Mouse (Mus musculus) neural tube, embryonic 15.5 days (tissue): ENCODE data around the gene Fat2. TPM values are rescaled to one million over a fixed set of nuclear protein-coding genes. Genes with fewer than 3 reads are reported as not detected.

ENCODE experiments used
- ATAC-seq: fragments of 200-750 bp; cut with Nextera tagmentation; 2 replicates; pipeline ENCODE4 v1.8.0; 2017; ENCODE audit warnings: mild to moderate bottlenecking, moderate TSS enrichment, moderate library complexity; ENCODE audit not compliant: low FRiP score
- H3K27ac ChIP-seq: fragments of 300-500 bp; sonication (generic); replicated peaks from 2 replicates; pipeline ENCODE4 v1.5.1; 2015; ENCODE audit warnings: mild to moderate bottlenecking, inconsistent platforms
- H3K27me3 ChIP-seq: fragments of 300-500 bp; sonication (generic); replicated peaks from 2 replicates; pipeline ENCODE4 v1.6.1; 2015; ENCODE audit warnings: inconsistent platforms
- H3K36me3 ChIP-seq: fragments of 300-500 bp; sonication (generic); 2 replicates; pipeline ENCODE4 v1.6.1; 2015; ENCODE audit warnings: inconsistent platforms
- H3K4me1 ChIP-seq: fragments of 300-500 bp; sonication (generic); 2 replicates; pipeline ENCODE4 v1.6.1; 2015; ENCODE audit warnings: inconsistent platforms
- H3K4me2 ChIP-seq: fragments of 300-500 bp; sonication (generic); 2 replicates; pipeline ENCODE4 v1.6.1; 2015; ENCODE audit warnings: inconsistent platforms, mild to moderate bottlenecking, moderate library complexity
- H3K4me3 ChIP-seq: fragments of 300-500 bp; sonication (generic); replicated peaks from 2 replicates; pipeline ENCODE4 v1.5.1; 2015; ENCODE audit warnings: mild to moderate bottlenecking, inconsistent platforms
- H3K9ac ChIP-seq: fragments of 300-500 bp; sonication (generic); replicated peaks from 2 replicates; pipeline ENCODE4 v1.6.1; 2015; ENCODE audit warnings: mild to moderate bottlenecking, inconsistent platforms
- H3K9me3 ChIP-seq: fragments of 300-500 bp; sonication (generic); replicated peaks from 2 replicates; pipeline ENCODE4 v1.6.1; 2016; ENCODE audit warnings: inconsistent platforms
- WGBS: fragments of 180-500 bp; shearing (Covaris S2); methylation state at CpG from one replicate; pipeline ENCODE4 v1.1.7; 2015; ENCODE audit warnings: mixed read lengths; 5-methylcytosine and 5-hydroxymethylcytosine counted together
- polyA plus RNA-seq: library from polyadenylated mRNA; unstranded; fragments of >200 nt; fragmentation: Nextera tagmentation; extraction: Ambion mirVana; gene quantifications from 2 replicates; pipeline ENCODE4 v1.2.1, GENCODE M21; 2015

Gene Fat2
- polyA plus RNA-seq, 1 experiment from 2014 or later = 0.04 TPM

DNA sequence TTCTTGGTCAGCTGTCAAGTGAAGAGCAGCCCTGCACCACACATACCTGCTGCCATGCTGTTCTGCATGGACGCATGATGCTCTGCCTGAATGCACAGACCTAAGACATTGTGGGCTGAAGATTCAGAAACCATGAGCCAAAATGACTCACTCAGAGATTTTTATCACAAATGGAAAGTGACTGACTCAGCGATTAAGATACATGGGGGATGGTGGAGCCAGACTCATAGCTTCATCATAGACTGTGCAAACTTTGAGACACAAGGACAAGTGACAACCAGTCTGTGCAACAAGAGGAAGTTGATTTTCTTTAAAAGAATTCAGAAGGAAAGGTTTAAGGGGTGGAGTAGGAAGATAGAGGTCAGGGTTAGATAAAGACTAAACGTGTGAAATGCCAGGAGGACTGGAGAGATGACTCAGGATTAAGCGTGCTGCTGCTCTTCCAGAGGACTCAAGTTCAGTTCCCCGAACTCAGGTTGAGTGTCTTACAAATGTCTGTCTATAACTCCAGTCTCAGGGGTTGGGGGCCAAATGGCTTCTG, 46.4 kb downstream of the Fat2 start:
- Histone ChIP-seq H3K4me3 (no peak overlapping the region), H3K9ac (no peak overlapping the region), H3K36me3 (no peaks in the 10 kb centered on the region), H3K27ac (no peak overlapping the region), H3K27me3 (no peaks in the 10 kb centered on the region), H3K9me3 (no peaks in the 10 kb centered on the region), H3K4me2 (no peak overlapping the region), H3K4me1 (no peaks in the 10 kb centered on the region)
- ATAC-seq = no peak
- WGBS = 84% methylated on average over 5 of the region's 5 CpGs

- Histone ChIP-seq H3K27me3 (no peaks in the 10 kb centered on the region), H3K9ac (no peak overlapping the region), H3K9me3 (no peaks in the 10 kb centered on the region), H3K36me3 (no peaks in the 10 kb centered on the region), H3K27ac (no peak overlapping the region), H3K4me3 (no peak overlapping the region), H3K4me2 (no peak overlapping the region), H3K4me1 (no peaks in the 10 kb centered on the region)
- whole genome bisulfite sequencing = 89% methylated on average over 6 of the region's 6 CpGs
- no peak for ATAC-seq
Observed at GRCm38 (mm10) chr11:55274756-55275155, 61.6 kb downstream of the Fat2 start.

GRCm38 (mm10) chr11:55268580-55268979, 67.8 kb downstream of the Fat2 start:
- no peak overlapping the region for H3K4me2 ChIP-seq
- no peak overlapping the region for H3K4me3 ChIP-seq
- no peaks in the 10 kb centered on the region for H3K4me1 ChIP-seq
- H3K9ac ChIP-seq = no peak overlapping the region
- WGBS = 89% methylated on average over 6 of the region's 6 CpGs
- H3K36me3 ChIP-seq = no peaks in the 10 kb centered on the region
- no peaks in the 10 kb centered on the region for H3K9me3 ChIP-seq
- no peak overlapping the region for H3K27ac ChIP-seq
- H3K27me3 ChIP-seq = no peaks in the 10 kb centered on the region
- no peak for ATAC-seq

DNA sequence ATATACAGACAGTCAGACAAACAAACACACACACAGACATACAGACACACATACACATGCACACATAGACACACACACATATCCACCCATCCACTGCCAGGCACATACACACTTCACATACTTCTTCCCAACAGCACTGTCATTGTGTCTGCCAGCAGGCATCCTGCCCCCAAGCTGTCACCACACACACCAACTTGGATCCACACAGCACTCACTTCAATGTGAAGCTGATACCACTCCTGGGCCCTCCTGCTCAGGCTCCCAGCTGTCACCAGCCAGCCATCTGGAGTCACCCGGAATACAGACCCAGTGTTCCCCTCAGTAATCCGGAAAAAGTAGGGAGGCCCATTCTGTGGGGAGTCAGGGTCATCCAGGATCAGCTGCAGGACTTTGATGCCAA, 70.7 kb downstream of the Fat2 start:
- H3K4me3 ChIP-seq = no peak overlapping the region
- ATAC-seq = no peak
- no peaks in the 10 kb centered on the region for H3K4me1 ChIP-seq
- H3K9me3 ChIP-seq = no peaks in the 10 kb centered on the region
- H3K27me3 ChIP-seq = no peaks in the 10 kb centered on the region
- 64% methylated on average over 2 of the region's 2 CpGs for WGBS
- H3K4me2 ChIP-seq = no peak overlapping the region
- no peaks in the 10 kb centered on the region for H3K36me3 ChIP-seq
- H3K27ac ChIP-seq = no peak overlapping the region
- H3K9ac ChIP-seq = no peak overlapping the region

GRCm38 (mm10) chr11:55264318-55264717, 72.0 kb downstream of the Fat2 start:
- H3K36me3 ChIP-seq = no peaks in the 10 kb centered on the region
- no peaks in the 10 kb centered on the region for H3K4me1 ChIP-seq
- no peak for ATAC-seq
- no peak overlapping the region for H3K4me2 ChIP-seq
- no peak overlapping the region for H3K4me3 ChIP-seq
- no peaks in the 10 kb centered on the region for H3K27me3 ChIP-seq
- no peak overlapping the region for H3K9ac ChIP-seq
- H3K9me3 ChIP-seq = no peaks in the 10 kb centered on the region
- H3K27ac ChIP-seq = no peak overlapping the region
- WGBS = 93% methylated on average over 2 of the region's 2 CpGs

- Histone ChIP-seq H3K4me2 (no peak overlapping the region), H3K9ac (no peak overlapping the region), H3K27ac (no peak overlapping the region), H3K9me3 (no peaks in the 10 kb centered on the region), H3K27me3 (no peaks in the 10 kb centered on the region), H3K4me1 (no peaks in the 10 kb centered on the region), H3K4me3 (no peak overlapping the region), H3K36me3 (no peaks in the 10 kb centered on the region)
- ATAC-seq = no peak
- 73% methylated on average over 5 of the region's 5 CpGs for WGBS
Observed at GRCm38 (mm10) chr11:55262000-55262399, 74.4 kb downstream of the Fat2 start.

- Histone ChIP-seq H3K4me2 (no peak overlapping the region), H3K27me3 (no peaks in the 10 kb centered on the region), H3K4me3 (no peak overlapping the region), H3K9me3 (no peaks in the 10 kb centered on the region), H3K4me1 (no peaks in the 10 kb centered on the region), H3K9ac (no peak overlapping the region), H3K27ac (no peak overlapping the region), H3K36me3 (no peaks in the 10 kb centered on the region)
- WGBS = 89% methylated on average over 4 of the region's 4 CpGs
- ATAC-seq = no peak
Observed at GRCm38 (mm10) chr11:55261105-55261504, 75.3 kb downstream of the Fat2 start.

DNA sequence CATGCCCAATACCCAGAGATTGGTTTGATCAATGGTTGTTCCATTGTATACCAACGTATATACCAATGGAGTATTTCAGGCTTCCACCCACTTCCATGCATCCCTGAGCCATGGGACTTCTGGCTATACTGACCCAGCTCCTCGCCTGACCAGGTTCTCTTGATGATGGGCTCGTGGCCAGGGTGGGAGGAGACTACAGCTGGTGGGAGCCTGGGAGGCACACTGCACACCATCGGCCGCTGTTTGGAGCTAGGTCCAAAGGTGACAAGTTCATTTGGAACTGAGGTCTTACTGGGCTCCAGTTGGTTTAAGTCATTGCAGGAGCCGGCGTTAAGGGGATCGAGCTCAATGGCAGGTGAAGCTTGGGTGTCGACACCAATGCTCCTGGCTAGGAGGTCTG, 83.0 kb downstream of the Fat2 start:
- Histone ChIP-seq H3K4me2 (no peak overlapping the region), H3K4me3 (no peak overlapping the region), H3K4me1 (no peaks in the 10 kb centered on the region), H3K36me3 (no peaks in the 10 kb centered on the region), H3K27me3 (no peaks in the 10 kb centered on the region), H3K9me3 (no peaks in the 10 kb centered on the region), H3K9ac (no peak overlapping the region), H3K27ac (no peak overlapping the region)
- ATAC-seq = no peak
- 92% methylated on average over 9 of the region's 9 CpGs for WGBS

DNA sequence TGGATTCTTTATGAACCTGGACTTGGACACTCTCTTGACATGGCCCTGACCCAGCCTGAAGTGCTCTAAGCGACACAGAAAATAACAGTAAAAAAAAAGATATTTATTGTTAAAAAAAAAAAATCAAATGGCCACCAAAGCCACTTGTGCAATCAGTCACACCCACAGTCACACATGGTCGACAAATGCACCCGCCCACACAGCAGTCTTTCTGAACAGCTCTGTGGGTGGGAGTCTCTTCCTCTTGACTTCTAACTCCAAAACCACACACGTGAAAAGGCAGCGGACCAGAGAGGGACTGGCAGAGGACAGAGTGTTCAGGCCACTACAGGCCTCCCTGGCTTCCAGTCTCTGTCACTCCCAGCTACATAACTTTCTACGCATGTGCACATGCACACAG, 85.8 kb downstream of the Fat2 start:
- Histone ChIP-seq H3K4me1 (no peaks in the 10 kb centered on the region), H3K4me3 (no peak overlapping the region), H3K9ac (no peak overlapping the region), H3K4me2 (no peak overlapping the region), H3K27me3 (no peaks in the 10 kb centered on the region), H3K36me3 (no peaks in the 10 kb centered on the region), H3K9me3 (no peaks in the 10 kb centered on the region), H3K27ac (no peak overlapping the region)
- no peak for ATAC-seq
- 79% methylated on average over 6 of the region's 6 CpGs for WGBS

DNA sequence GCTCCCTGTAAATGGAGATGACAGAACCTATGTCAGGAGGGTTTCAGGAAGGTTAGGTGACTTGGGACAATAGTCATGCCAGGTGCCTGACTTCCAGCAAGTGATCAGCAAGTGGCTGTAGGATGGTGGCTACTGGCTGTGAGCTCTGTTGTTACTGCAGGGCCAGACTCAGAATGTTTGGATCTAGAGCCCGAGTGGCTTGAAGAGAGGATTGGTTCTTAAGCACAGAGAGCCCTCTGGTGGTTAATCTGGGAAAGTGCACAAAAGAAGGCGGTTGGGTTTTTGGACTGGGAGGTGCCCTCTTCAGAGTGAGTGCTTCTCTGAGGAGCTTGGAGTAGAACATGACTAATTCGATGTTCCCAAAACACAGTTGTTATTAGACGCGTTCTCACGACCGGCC, 95.8 kb downstream of the Fat2 start:
- Histone ChIP-seq H3K9ac (no peak overlapping the region), H3K36me3 (no peaks in the 10 kb centered on the region), H3K27me3 (no peaks in the 10 kb centered on the region), H3K4me2 (no peak overlapping the region), H3K4me3 (no peak overlapping the region), H3K4me1 (no peaks in the 10 kb centered on the region), H3K27ac (no peak overlapping the region), H3K9me3 (no peaks in the 10 kb centered on the region)
- no peak for ATAC-seq
- 66% methylated on average over 7 of the region's 7 CpGs for WGBS

DNA sequence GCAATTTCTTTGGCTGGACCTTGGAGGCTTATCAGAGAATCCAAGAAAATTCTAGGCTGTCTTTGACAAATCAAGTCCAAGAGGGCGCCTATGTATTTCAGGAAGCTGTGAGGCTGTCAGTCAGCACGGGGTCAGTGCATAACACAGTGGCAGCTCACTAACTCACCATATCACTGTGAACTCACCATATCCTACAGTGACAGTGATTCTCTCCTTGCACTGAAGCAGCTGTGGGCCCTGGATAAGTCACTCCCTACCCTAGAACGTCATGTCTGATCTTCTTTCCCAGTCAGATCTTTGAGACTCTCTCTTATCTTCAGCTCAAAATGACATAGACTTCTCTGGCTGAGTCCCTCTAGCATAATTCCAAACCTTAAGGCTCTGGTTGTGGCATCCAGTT, 96.9 kb downstream of the Fat2 start:
- H3K36me3 ChIP-seq = 0 out of 2 replicates have a peak, but pooled peaks cover 3% of the 10 kb centered on the region
- no peaks in the 10 kb centered on the region for H3K4me1 ChIP-seq
- H3K9ac ChIP-seq = no peak overlapping the region
- H3K9me3 ChIP-seq = no peaks in the 10 kb centered on the region
- no peak overlapping the region for H3K4me2 ChIP-seq
- no peaks in the 10 kb centered on the region for H3K27me3 ChIP-seq
- WGBS = 83% methylated on average over 3 of the region's 3 CpGs
- no peak for ATAC-seq
- no peak overlapping the region for H3K27ac ChIP-seq
- H3K4me3 ChIP-seq = no peak overlapping the region

GRCm38 (mm10) chr11:55236815-55237214, 99.5 kb downstream of the Fat2 start:
- ATAC-seq = no peak
- WGBS = 76% methylated on average over 1 of the region's 1 CpGs

DNA sequence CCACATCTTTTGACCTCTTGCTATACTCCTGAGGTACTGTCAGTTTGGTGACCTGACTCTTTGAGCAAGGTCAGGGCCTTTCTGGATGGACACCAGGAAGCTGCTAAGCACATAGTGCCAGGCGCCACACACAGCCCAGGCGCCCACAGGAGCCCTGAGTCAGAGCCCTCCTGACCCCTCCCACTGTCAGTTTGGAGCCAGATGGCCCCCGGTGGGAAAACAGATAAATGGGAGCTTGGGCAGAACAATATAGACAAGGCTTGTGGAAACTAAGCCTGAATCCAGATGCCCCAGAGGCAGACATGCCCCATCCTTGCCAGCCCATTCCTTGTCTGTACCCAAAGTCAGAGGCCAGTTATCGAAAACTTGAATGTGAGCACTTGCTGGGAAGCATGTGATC, 101.6 kb downstream of the Fat2 start:
- Histone ChIP-seq H3K9me3 (no peaks in the 10 kb centered on the region), H3K27ac (no peak overlapping the region), H3K27me3 (no peaks in the 10 kb centered on the region), H3K9ac (no peak overlapping the region), H3K4me3 (no peak overlapping the region), H3K36me3 (peaks cover 32% of the 10 kb centered on the region), H3K4me2 (no peak overlapping the region), H3K4me1 (no peaks in the 10 kb centered on the region)
- ATAC-seq = no peak
- WGBS = 87% methylated on average over 4 of the region's 4 CpGs

More at GRCm38 (mm10) chr11:55236815-55237214, 99.5 kb downstream of the Fat2 start:
- Histone ChIP-seq H3K27ac (no peak overlapping the region), H3K9me3 (no peaks in the 10 kb centered on the region), H3K4me1 (no peaks in the 10 kb centered on the region), H3K27me3 (no peaks in the 10 kb centered on the region), H3K4me3 (no peak overlapping the region), H3K4me2 (no peak overlapping the region), H3K36me3 (peaks cover 16% of the 10 kb centered on the region), H3K9ac (no peak overlapping the region)
